Mouse (Mus musculus) forebrain, embryonic 12.5 days (tissue): Measurements from ENCODE around the gene Zfp973. TPM values are rescaled to one million over a fixed set of nuclear protein-coding genes. Genes with fewer than 3 reads are reported as not detected.
"Not testable (repeated sequence)": the region's sequence is repeated elsewhere in the genome, so short reads cannot be mapped to it uniquely, and the experiment has no call there.

Experiments
- ATAC-seq: fragments of 200-750 bp; cut with Nextera tagmentation; 2 replicates; pipeline ENCODE4 v1.8.0; 2017; ENCODE audit warnings: moderate TSS enrichment; ENCODE audit not compliant: low FRiP score
- H3K27ac ChIP-seq: fragments of 300-500 bp; sonication (generic); 2 replicates; pipeline ENCODE4 v1.5.1; 2016; ENCODE audit warnings: mild to moderate bottlenecking
- H3K27me3 ChIP-seq: fragments of 300-500 bp; sonication (generic); 2 replicates; pipeline ENCODE4 v1.6.1; 2016; ENCODE audit warnings: mild to moderate bottlenecking
- H3K36me3 ChIP-seq: fragments of 300-500 bp; sonication (generic); replicated peaks from 2 replicates; pipeline ENCODE4 v1.6.1; 2016; ENCODE audit warnings: mild to moderate bottlenecking
- H3K4me1 ChIP-seq: fragments of 300-500 bp; sonication (generic); 2 replicates; pipeline ENCODE4 v1.6.1; 2016
- H3K4me2 ChIP-seq: fragments of 300-500 bp; sonication (generic); 2 replicates; pipeline ENCODE4 v1.6.1; 2016; ENCODE audit warnings: mild to moderate bottlenecking, moderate library complexity
- H3K4me3 ChIP-seq: fragments of 300-500 bp; sonication (generic); replicated peaks from 2 replicates; pipeline ENCODE4 v1.5.1; 2016; ENCODE audit warnings: mild to moderate bottlenecking
- H3K9ac ChIP-seq: fragments of 300-500 bp; sonication (generic); 2 replicates; pipeline ENCODE4 v1.6.1; 2016; ENCODE audit warnings: mild to moderate bottlenecking
- H3K9me3 ChIP-seq: fragments of 300-500 bp; sonication (generic); 2 replicates; pipeline ENCODE4 v1.6.1; 2016
- WGBS: fragments of 180-500 bp; shearing (Covaris S2); methylation state at CpG from one replicate; pipeline ENCODE4 v1.1.7; 2016; 5-methylcytosine and 5-hydroxymethylcytosine counted together
- polyA plus RNA-seq: library from polyadenylated mRNA; unstranded; fragments of >200 nt; fragmentation: Nextera tagmentation; extraction: Ambion mirVana; gene quantifications from 2 replicates; pipeline ENCODE4 v1.2.1, GENCODE M21; 2016

Zfp973 gene
- polyA plus RNA-seq, result 9.3 and 13.7 TPM in 2 replicates

DNA sequence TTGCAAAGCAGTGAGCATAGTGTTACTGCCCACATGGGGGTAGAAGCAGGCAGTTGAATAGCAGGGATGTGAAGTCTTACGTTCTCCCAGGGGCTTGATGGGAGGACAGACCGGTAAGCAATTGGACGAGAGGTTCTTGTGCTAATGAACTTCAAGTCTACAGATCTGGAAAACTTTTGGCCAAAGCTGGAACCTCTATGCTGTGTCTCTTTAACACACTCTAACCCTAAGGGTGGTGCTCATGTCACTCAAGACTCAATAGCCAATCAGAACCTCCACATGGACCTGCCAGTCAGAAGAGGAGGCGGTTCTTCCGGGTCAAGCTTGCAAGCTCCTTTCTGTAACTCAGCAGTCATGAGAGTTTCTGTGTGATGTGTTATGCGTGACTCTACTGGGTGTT is at the start of gene Zfp973:
TSS of gene Zfp973 (plus strand) at position 301 of the 400 bp plus-strand sequence.
- not testable (repeated sequence) for ATAC-seq, H3K9me3 ChIP-seq, H3K36me3 ChIP-seq, H3K4me1 ChIP-seq, H3K27me3 ChIP-seq, H3K9ac ChIP-seq, H3K27ac ChIP-seq, H3K4me3 ChIP-seq, H3K4me2 ChIP-seq
- WGBS, result no CpG with 5 or more reads among the region's 6 CpGs

- H3K9ac ChIP-seq, H3K4me1 ChIP-seq, H3K36me3 ChIP-seq, H3K4me3 ChIP-seq, ATAC-seq, H3K27ac ChIP-seq, H3K27me3 ChIP-seq, H3K9me3 ChIP-seq, H3K4me2 ChIP-seq: not testable (repeated sequence)
- no CpG with 5 or more reads among the region's 4 CpGs for WGBS
Measured at GRCm38 (mm10) chr2:176636244-176636643, 34.1 kb upstream of the Zfp973 start, which contains the start of gene Gm14308. Gm14308 (minus strand) TSS chr2:176636344.

DNA sequence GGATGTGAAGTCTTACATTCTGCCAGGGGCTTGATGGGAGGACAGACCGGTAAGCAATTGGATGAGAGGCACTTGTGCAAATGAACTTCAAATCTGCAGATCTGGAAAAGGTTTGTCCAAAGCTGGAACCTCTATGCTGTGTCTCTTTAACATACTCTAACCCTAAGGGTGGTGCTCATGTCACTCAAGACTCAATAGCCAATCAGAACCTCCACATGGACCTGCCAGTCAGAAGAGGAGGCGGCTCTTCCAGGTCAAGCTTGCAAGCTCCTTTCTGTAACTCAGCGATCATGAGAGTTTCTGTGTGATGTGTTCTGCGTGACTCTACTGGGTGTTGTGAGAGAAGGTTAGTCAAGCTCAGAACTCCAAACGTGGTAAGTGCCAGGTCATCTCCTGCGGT is 37.7 kb downstream of the Zfp973 start, which contains the start of gene Gm14305:
TSS of gene Gm14305 (plus strand) at position 278 of the 400 bp plus-strand sequence.
- not testable (repeated sequence) for H3K27ac ChIP-seq

More for the DNA sequence above, 37.7 kb downstream of the Zfp973 start, which contains the start of gene Gm14305:
- ATAC-seq, H3K27me3 ChIP-seq, H3K36me3 ChIP-seq, H3K9me3 ChIP-seq, H3K4me1 ChIP-seq: not testable (repeated sequence)
- peak within 1 kb of the TSS; percentile 43 for H3K4me2 ChIP-seq
- peak within 1 kb of the TSS; percentile 48 for H3K4me3 ChIP-seq
- H3K9ac ChIP-seq, result peak within 1 kb of the TSS; percentile 38; the same call in 1 of the 2 replicates
- WGBS, result 13% methylated on average over 2 of the region's 6 CpGs

Other genes with a start within 250 kb of the Zfp973 start
- gene Gm14435, start 246.9 kb upstream of the Zfp973 start, polyA plus RNA-seq, result 10.6 and 13.6 TPM in 2 replicates
- 7.8 and 14.4 TPM in 2 replicates for gene Gm14434, start 183.7 kb upstream of the Zfp973 start, polyA plus RNA-seq
- gene Zfp967, start 149.5 kb upstream of the Zfp973 start, polyA plus RNA-seq, result not detected in 2 replicates
- 20.6 and 26.4 TPM in 2 replicates for gene Gm14308, start 34.2 kb upstream of the Zfp973 start, polyA plus RNA-seq
- 30.3 and 33.8 TPM in 2 replicates for gene Gm14305, start 37.8 kb downstream of the Zfp973 start, polyA plus RNA-seq
- 9.1 and 12.1 TPM in 2 replicates for gene Gm14295, start 128.1 kb downstream of the Zfp973 start, polyA plus RNA-seq
- not detected in 2 replicates for gene Gm14408, start 160.6 kb downstream of the Zfp973 start, polyA plus RNA-seq